Mouse (Mus musculus): ENCODE results near the gene Rack1.
"Not testable (repeated sequence)": the region's sequence is repeated elsewhere in the genome, so short reads cannot be mapped to it uniquely, and the experiment has no call there.

GRCm38 (mm10) chr11:48791894-48792293 lies 8.2 kb upstream of the Rack1 start:
- TF ChIP-seq CTCF (IDR thresholded peaks at IDR 0.05; ENCODE audit: low read depth, low read length); EP300 (IDR thresholded peaks at IDR 0.05; ENCODE audit: insufficient read depth, low read depth, low read length); POLR2A (IDR thresholded peaks at IDR 0.05; ENCODE audit: insufficient read depth, low read length): not testable (repeated sequence)

All from ES-Bruce4 (cell line).